Mouse (Mus musculus) gastrocnemius, adult 2 months (tissue): ENCODE data around the gene Rgs13. TPM values are rescaled to one million over a fixed set of nuclear protein-coding genes. Genes with fewer than 3 reads are reported as not detected.
"Not testable (repeated sequence)": the region's sequence is repeated elsewhere in the genome, so short reads cannot be mapped to it uniquely, and the experiment has no call there.

Source experiments
- DNase-seq: peaks from one replicate; pipeline ENCODE4 v3.0.0; 2022
- H3K27ac ChIP-seq: fragments of 200-600 bp; 2 replicates; pipeline ENCODE4 v1.8.1; 2022; ENCODE audit warnings: mild to moderate bottlenecking
- H3K4me3 ChIP-seq: fragments of 200-600 bp; 2 replicates; pipeline ENCODE4 v1.8.1; 2022; ENCODE audit warnings: mild to moderate bottlenecking, moderate library complexity
- CTCF ChIP-seq: fragments of 200-600 bp; IDR thresholded peaks from 2 replicates; pipeline ENCODE4 v1.8.1; 2022; ENCODE audit warnings: antibody characterized with exemption, mild to moderate bottlenecking, moderate library complexity
- intact Hi-C: fragments of 180-260 bp; cut with DNase I; formaldehyde crosslinking; loops from one replicate; pipeline ENCODE4 v1.15.1; 2025
- total RNA-seq, 2 experiments: library from RNA; stranded (reverse); gene quantifications; 2 replicates each; pipeline ENCODE4 v1.2.3; 2021

The Rgs13 gene
- total RNA-seq, 2 experiments from 2014 or later, result not detected

GRCm38 (mm10) chr1:144179559-144179958 is 2.4 kb upstream of the Rgs13 start:
- no peak for DNase-seq
- intact Hi-C loops, result no loop called here
- TF ChIP-seq CTCF, result no peak
- Histone ChIP-seq H3K4me3 (no peak overlapping the region), H3K27ac (no peak overlapping the region)

GRCm38 (mm10) chr1:144178281-144178957 is 1.2 kb upstream of the Rgs13 start:
- no peak for TF ChIP-seq CTCF
- Histone ChIP-seq H3K4me3 (no peak overlapping the region), H3K27ac (no peak overlapping the region)
- DNase-seq, result no peak
- intact Hi-C loops, result no loop called here

DNA sequence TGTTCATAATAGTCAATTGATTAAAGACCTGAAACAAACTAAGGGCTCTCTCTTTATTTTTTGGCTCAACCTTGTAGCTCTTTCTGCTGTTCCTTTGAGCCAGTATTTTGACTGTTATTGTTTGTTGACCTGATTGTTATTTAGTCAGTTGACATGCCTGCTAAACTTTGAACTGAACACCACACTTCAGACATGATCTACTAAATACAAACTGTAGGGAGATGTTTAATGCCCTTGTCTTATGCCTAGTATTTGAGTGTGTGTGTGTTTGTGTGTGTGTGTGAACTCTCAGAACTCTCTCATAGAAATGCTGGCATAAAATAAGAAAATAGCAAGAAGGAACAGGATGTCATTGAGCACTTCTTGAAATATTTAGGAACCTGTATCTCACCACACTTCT is 448 bp upstream of the Rgs13 start:
- no peak overlapping the region for H3K27ac ChIP-seq
- intact Hi-C loops, result no loop called here
- TF ChIP-seq CTCF, result no peak
- no peak overlapping the region for H3K4me3 ChIP-seq
- no peak for DNase-seq

- intact Hi-C loops, result no loop called here
- Histone ChIP-seq H3K27ac (no peak overlapping the region), H3K4me3 (no peak overlapping the region)
- no peak for TF ChIP-seq CTCF
- no peak for DNase-seq
These were observed 2.4 kb downstream of the Rgs13 start for GRCm38 (mm10) chr1:144174760-144175159.

DNA sequence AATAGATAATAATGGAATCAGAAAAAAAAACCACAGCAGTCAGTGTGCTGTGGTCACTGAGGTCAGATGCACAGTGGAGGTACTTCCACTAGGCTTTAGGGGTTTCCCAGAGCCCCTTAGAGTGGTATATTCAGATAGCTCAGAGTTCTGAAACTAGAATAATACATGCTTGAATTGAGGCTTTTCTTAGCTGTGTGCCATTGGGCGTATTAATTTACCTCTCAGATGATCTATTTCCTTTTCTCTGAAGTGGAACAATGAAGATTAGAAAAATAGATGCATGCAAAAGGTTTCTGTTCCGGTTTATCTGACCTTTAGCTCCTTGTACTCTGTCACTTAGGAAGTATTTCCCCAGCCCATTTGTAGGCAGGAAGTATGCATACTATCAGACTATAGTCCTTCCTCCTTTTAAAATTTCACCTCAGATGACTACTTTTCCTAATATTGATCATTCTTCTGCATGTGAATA is 3.6 kb downstream of the Rgs13 start:
- no peak for DNase-seq
- intact Hi-C loops, result no loop called here
- no peak for TF ChIP-seq CTCF
- H3K4me3 ChIP-seq, result no peak overlapping the region
- H3K27ac ChIP-seq, result no peak overlapping the region

DNA sequence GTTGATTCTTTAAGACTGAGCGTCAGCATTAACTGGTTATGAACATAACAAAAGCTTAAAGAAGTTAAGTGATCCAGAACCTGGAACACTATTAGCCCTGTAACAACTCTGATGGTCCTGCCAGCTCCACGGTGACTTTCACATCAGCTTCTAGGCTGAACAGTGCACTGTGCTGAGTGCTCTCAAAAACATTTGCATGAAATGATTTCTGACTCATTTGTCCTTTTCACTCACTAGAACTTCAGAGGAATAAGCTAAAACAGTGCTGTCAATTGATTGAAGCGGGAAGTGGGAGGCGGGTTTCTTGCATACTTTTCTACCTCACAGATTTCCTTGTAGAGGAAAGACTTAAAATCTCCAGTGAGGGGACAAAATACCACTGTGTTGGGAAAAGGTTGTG is 8.3 kb downstream of the Rgs13 start:
- H3K27ac ChIP-seq, result no peak overlapping the region
- intact Hi-C loops, result no loop called here

GRCm38 (mm10) chr1:144167761-144168160 is 9.4 kb downstream of the Rgs13 start:
- no peak for TF ChIP-seq CTCF
- Histone ChIP-seq H3K27ac (no peak overlapping the region), H3K4me3 (no peak overlapping the region)
- intact Hi-C loops, result no loop called here
- DNase-seq, result no peak

More for the DNA sequence above, 8.3 kb downstream of the Rgs13 start:
- DNase-seq, result no peak
- H3K4me3 ChIP-seq, result no peak overlapping the region
- TF ChIP-seq CTCF, result no peak

DNA sequence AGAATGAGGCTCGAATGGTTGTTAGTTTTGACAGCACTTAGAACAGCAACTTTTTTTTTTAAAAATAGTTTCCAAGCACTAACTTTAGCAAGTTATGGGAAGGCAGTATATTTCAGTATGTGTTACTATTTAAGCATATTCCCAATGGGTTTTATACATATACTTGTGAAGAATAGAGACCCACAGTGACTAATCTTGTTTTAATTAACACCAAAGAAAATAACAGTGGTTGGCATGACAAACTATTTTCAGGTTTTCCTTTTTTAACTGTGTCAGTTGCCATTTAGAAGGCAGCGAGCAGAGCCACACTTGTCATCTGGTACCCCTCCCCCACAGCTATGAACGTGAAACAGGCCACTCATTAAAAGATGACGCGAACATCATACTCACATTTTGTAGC is 10.3 kb downstream of the Rgs13 start:
- no peak for TF ChIP-seq CTCF
- intact Hi-C loops, result no loop called here
- H3K4me3 ChIP-seq, result no peak overlapping the region
- no peak overlapping the region for H3K27ac ChIP-seq
- DNase-seq, result no peak

- no peak for TF ChIP-seq CTCF
- no peak for DNase-seq
- Histone ChIP-seq H3K27ac (no peak overlapping the region), H3K4me3 (no peak overlapping the region)
- intact Hi-C loops, result no loop called here
These were observed 10.9 kb downstream of the Rgs13 start for GRCm38 (mm10) chr1:144166275-144166674.

DNA sequence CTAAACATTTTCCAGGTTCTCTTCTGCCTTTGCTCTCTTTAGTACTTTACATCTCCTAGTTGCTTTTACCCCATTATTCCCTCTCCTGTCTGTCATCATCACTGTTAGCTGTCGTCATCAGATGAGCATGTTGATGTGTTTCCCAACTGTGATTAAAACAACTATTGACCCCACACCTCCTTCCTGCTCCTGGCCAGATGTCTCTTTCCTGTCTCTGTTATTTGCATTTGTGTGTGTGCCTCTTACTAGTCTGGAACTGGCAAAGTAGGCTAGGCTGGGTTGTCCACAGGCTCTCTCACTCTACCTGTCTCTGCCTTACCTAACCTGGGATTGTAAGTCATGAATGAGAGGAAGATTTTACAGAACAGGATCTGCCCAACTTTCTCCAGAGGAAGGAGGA is 24.6 kb downstream of the Rgs13 start:
- Histone ChIP-seq H3K27ac (no peak overlapping the region), H3K4me3 (no peak overlapping the region)
- no peak for TF ChIP-seq CTCF
- no peak for DNase-seq
- intact Hi-C loops, result no loop called here

DNA sequence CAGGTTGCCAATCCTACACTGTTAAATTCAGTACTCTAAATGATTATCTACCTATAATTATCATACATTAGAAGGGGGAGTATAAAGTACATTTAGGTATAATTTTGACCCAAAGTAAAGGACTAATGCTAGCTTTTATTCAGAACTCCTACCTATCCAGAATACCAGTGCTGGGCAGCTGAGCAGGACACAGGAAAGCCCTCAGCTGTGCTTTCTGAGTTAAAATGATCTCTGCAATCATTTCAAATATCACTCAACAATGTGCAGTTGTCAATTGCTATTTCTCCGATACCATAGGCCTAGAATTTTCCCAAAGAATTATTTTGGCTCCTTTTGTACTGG is 25.0 kb downstream of the Rgs13 start:
- TF ChIP-seq CTCF, result no peak
- H3K4me3 ChIP-seq, result no peak overlapping the region
- intact Hi-C loops, result no loop called here
- no peak overlapping the region for H3K27ac ChIP-seq
- DNase-seq, result no peak

DNA sequence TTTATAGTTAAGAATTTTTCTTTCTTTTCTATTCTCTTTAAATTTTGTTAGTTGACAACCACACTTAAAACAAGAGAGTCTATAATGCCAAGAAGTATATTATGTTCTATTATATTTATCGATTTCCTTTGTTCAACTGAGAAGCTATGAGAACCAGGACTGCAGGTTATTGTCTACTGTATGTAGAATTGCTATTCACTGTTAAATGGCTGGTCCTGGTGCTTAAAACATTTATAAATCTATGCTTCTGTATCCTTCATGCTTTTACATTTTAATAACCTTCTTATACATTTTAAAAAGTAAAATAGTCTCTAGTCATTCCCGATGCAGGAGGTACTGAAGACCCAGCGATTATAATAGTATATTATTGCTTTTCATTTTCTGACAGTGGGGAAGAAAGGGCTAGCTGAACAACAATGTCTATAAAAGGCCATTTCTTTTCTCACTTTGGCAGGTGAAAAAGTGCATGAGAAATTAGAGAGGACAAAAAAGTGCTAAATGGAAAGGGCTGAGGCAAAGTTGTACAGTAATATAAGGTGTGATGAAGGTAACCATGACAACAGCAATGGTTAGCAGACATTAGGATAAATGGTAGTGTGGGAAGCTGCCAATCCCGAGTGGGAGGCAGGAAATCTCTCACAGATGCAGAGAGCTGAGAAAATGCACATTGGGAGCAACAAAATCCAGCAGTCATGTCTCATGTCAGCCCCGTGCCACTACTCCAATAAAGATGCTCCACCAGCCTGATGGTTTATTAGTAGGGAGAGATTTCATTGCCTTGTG is 25.6 kb downstream of the Rgs13 start:
- H3K4me3 ChIP-seq, result no peak overlapping the region
- no peak for DNase-seq
- TF ChIP-seq CTCF, result no peak
- no peak overlapping the region for H3K27ac ChIP-seq
- intact Hi-C loops, result no loop called here

DNA sequence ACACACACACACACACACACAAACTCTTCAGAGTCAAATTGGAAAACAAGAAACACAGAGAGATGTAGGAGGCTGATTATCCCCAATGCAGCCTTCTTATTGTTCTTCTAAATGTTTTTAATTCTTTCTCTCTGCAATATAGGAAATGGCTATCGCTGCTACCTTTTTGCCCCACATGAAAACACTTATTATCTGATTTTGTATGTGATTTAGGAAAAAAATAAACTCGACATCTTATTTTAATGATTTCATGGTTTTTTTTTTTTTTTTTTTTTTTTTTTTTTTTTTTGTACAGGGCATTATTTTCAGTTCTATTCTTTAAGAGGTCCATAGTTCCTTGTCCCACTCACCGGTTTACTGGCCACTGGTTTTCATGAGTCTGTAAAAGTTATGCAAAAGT is 27.2 kb downstream of the Rgs13 start:
- no peak for DNase-seq
- Histone ChIP-seq H3K4me3 (no peak overlapping the region), H3K27ac (no peak overlapping the region)
- TF ChIP-seq CTCF, result no peak
- intact Hi-C loops, result no loop called here

DNA sequence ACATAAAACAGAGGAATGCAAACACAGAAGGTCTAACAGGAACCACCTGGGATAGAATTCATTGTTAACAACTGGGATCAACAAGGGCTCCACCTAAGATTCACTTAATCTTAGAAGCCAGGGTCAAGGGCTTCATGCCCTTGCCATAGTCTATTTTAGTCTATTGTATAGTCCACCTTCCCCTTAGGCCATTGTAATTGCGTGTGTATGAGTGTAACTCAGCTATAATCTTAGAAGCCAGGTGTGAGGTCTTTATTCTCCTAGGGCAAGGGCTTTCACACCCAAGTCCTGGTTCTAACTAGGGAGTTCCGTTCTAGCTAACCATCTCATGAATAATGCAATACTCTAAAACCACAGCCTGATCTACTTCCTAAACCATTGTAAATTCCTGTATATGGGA is 35.8 kb downstream of the Rgs13 start:
- DNase-seq, H3K27ac ChIP-seq, H3K4me3 ChIP-seq, intact Hi-C loops: not testable (repeated sequence)
